Mouse (Mus musculus): ENCODE measurements around the gene Uck1. TPM values are rescaled to one million over a fixed set of nuclear protein-coding genes. Genes with fewer than 3 reads are reported as not detected.
"Not testable (repeated sequence)": the region's sequence is repeated elsewhere in the genome, so short reads cannot be mapped to it uniquely, and the experiment has no call there.

The Uck1 gene
- 30.3 and 37.0 TPM in 2 replicates for total RNA-seq (2015)
- total RNA-seq (2017): 25.2 and 26.9 TPM in 2 replicates

GRCm38 (mm10) chr2:32259657-32260417 lies at the start of gene Uck1:
Uck1 (minus strand) TSS chr2:32260159.
- peak; percentile 91 for ATAC-seq (replicated peaks; ENCODE audit: poor library complexity)

- no peak for ATAC-seq (replicated peaks; ENCODE audit: poor library complexity)
Measured at GRCm38 (mm10) chr2:32308870-32309568, 49.1 kb upstream of the Uck1 start.

DNA sequence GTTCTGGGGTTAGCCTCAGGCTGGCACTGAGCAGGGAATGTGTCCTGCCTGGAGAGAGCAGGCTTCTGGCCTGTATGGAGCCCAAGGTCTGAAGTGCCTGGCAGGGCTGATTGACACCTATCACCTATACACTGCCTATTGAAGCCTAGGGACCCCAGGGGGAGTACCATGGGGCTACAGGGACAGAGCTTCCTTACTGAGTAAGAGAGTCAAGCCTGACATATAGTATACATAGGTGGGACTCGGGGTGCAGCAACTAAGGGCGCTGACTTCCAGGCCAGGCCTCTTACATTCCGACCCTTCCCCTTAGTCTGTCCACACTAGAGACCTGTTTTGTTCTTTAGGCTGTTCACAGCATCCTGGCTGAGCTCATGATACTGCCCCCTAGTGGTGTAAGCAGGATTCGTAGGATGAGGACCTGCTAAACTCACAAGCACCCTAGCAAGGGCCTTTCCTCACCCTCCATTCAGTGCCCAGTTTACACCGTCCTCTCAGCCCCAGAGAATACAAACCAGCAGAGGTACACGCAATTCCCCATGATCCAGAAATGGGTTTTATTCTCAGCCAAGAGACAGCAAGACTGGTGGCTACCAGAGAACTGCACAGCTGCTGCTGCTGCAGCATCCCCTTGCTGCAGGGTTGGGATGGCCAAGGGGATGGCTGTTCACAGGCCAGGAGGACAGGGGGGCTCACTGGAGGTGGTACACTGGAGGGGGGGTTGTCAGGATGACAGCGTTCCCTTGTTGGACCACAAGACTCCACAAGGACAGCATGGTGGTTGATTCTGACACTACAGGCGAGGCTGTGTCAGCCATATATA lies 48.2 kb upstream of the Uck1 start:
- ATAC-seq (replicated peaks; ENCODE audit: poor library complexity): 0 out of 2 replicates have a peak, but pooled peaks have one; percentile 24

DNA sequence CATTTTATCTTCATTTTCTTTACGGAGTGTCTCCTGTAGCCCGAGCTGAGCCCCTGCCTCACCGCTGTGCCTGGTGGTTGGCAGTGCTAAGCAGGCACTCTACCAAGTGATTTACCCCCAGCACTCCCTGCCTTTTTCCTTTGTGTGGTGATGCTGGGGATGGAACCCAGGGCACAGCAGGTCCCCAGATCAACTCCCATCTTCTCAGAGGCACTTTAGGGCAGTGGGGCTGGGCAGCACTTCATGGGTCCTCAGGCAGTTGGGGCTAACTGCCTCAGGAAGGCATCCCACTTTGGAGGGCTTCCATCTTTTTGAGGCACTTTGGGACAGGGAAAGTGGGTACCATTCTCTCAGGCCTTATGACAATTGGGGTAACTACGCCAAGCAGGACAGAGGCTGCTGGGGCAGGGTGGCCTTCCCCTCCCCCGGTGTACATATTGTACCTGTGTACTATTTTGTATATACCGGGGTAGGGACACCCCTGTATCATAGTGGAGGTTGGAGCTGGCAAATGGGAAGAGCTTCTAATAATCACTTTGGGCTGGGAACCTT lies 47.4 kb upstream of the Uck1 start:
- no peak for ATAC-seq (replicated peaks; ENCODE audit: poor library complexity)

DNA sequence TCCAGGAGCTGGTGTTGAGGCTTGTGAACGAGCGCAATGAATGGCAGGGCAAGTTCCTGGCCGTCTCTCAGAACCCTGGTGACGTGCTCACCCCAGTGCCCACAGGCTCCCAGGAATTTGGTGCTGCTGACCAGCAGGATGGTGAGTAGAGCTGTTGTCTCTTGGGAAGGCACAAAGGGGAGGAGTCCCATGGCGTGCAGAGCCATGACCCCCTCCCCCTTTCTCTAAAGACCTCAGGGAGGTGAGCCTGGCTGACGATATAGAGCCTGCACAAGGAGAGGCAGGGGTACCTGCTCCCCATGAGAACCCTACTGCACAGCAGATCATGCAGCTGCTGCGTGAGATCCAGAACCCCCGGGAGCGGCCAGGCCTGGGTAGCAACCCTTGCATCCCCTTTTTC lies 46.2 kb upstream of the Uck1 start:
- ATAC-seq (replicated peaks; ENCODE audit: poor library complexity): no peak

GRCm38 (mm10) chr2:32305668-32306067 lies 45.7 kb upstream of the Uck1 start:
- ATAC-seq (replicated peaks; ENCODE audit: poor library complexity): no peak

GRCm38 (mm10) chr2:32304145-32304832 lies 44.3 kb upstream of the Uck1 start:
- ATAC-seq (replicated peaks; ENCODE audit: poor library complexity): peak; percentile 78

- ATAC-seq (replicated peaks; ENCODE audit: poor library complexity): no peak
Measured at GRCm38 (mm10) chr2:32302952-32303351, 43.0 kb upstream of the Uck1 start.

DNA sequence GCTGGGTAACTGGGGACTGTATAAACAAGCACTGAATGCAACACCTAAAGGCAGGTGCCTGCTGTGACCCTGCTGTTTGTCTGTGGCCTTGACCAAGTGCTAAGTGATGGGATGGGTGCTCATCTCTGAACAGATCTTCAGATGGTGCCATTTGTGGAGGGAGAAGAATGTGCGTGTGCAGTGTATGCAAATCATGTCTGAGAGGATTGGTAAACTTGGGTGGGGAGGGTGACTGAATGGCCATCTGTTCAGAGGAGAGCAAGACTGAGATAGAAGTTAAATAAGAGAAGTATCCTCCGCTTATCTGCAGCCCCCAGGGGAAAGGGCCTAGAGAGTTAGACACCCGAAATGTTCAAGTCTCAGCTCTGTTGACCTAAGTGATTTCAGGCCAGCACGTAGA lies 39.5 kb upstream of the Uck1 start:
- no peak for ATAC-seq (replicated peaks; ENCODE audit: poor library complexity)

DNA sequence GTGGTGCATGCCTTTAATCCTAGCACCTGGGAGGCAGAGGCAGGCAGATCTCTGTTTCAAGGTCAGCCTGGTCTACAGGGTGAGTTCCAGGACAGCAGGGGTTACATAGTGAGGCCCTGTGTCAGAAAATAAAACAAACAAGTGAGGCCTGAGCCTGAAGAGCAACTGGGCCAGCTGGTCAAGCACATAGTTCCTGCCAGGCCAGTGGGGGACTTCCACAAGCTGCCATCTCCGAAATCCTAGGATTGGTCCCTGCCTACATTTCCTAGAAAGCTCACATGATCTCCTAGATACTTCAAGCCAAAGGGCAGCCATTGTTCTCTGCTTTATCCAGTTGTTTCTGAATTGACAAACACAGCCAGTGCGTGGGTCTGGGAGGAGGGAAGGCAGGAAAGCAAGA lies 35.9 kb upstream of the Uck1 start:
- not testable (repeated sequence) for ATAC-seq (replicated peaks; ENCODE audit: poor library complexity)

GRCm38 (mm10) chr2:32295285-32295684 lies 35.3 kb upstream of the Uck1 start:
- ATAC-seq (replicated peaks; ENCODE audit: poor library complexity): no peak

GRCm38 (mm10) chr2:32294348-32294747 lies 34.4 kb upstream of the Uck1 start:
- ATAC-seq (replicated peaks; ENCODE audit: poor library complexity): no peak

- ATAC-seq (replicated peaks; ENCODE audit: poor library complexity): peak; percentile 41
Measured at GRCm38 (mm10) chr2:32289578-32289977, 29.6 kb upstream of the Uck1 start.

DNA sequence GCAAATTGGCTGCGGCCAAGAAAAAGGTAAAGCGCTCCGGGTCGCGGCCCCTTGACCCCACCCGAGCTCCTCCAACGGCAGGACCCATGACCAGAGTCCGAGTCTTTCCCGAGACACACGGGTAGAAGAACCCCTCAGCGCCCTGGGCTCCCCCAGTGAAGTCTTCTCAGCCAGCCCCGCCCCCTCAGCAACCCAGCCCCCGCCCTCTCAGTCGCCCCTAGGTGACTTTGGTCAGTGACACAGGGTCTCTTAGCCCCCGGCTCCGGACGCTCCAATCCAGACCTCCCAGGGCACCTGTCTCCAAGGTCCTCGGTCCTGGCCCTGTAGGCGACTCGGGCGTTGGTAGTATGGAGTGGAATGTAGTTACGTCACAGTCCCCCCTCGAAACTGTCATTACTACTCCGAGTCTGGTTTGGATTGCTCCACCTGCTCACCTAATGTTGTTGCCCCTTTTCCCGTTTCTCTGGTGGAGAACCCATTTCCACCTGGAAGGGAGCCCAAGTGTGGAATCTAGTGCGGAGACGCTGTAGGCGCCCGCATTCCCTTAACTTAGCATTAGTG lies 28.5 kb upstream of the Uck1 start:
- 0 out of 2 replicates have a peak, but pooled peaks have one; percentile 23 for ATAC-seq (replicated peaks; ENCODE audit: poor library complexity)

- peak; percentile 96 for ATAC-seq (replicated peaks; ENCODE audit: poor library complexity)
Measured at GRCm38 (mm10) chr2:32287923-32288367, 28.0 kb upstream of the Uck1 start, which contains the start of gene Swi5. Swi5 (minus strand) TSS chr2:32288075.

GRCm38 (mm10) chr2:32287334-32287840 lies 27.4 kb upstream of the Uck1 start, which contains the start of gene Golga2:
Golga2 (plus strand) TSS chr2:32287384.
- ATAC-seq (replicated peaks; ENCODE audit: poor library complexity): no peak

- ATAC-seq (replicated peaks; ENCODE audit: poor library complexity): no peak
Measured at GRCm38 (mm10) chr2:32283986-32284385, 24.0 kb upstream of the Uck1 start.

DNA sequence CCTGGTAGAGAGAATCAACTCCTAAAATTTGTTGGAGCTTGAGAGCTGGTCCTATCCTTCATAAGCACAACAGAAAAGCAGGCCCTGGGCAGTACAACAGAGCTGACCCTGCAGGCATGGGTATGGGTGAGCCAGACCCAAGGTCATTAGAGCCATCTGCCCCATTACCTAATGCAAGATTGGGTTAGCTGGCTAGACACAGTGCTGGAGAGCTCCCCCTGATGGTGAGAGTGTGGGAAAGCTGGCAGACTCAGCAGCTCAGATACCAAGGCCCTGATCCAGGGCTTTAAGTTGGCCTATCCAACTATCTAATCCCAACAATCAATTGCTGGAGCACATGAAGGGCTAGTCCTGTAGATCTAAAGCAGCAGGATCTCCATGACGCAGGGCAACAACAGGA lies 22.8 kb upstream of the Uck1 start:
- ATAC-seq (replicated peaks; ENCODE audit: poor library complexity): peak; percentile 96

GRCm38 (mm10) chr2:32282289-32282688 lies 22.3 kb upstream of the Uck1 start:
- no peak for ATAC-seq (replicated peaks; ENCODE audit: poor library complexity)

DNA sequence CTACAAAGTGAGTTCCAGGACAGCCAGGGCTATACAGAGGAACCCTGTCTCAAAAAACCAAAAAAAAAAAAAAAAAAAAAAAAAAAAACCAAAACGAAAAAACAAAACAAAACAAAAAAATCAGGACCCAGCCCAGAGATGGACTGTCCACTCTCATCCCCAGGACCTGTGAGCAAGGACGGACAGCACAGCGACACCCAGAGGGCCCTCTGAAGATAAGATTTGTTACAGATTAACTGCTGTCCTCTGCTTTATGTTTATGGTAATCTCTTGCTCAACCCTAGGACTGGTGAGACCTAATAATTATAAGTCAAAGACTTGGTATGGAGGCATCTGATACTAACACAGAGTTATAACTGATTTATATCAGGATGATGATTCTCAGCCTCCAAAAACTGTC lies 15.9 kb upstream of the Uck1 start:
- no peak for ATAC-seq (replicated peaks; ENCODE audit: poor library complexity)

Data from megakaryocyte progenitor cell, adult 5-6 weeks (primary cell).